Mouse (Mus musculus) limb, embryonic 12.5 days (tissue): ENCODE results near the gene Cd5. TPM values are rescaled to one million over a fixed set of nuclear protein-coding genes. Genes with fewer than 3 reads are reported as not detected.

Experiments used
- ATAC-seq: fragments of 200-750 bp; cut with Nextera tagmentation; 2 replicates; pipeline ENCODE4 v1.8.0; 2017; ENCODE audit warnings: low read depth, moderate TSS enrichment; ENCODE audit not compliant: insufficient number of reproducible peaks, insufficient read depth, low FRiP score, low TSS enrichment
- H3K27ac ChIP-seq: fragments of 300-500 bp; sonication (generic); 2 replicates; pipeline ENCODE4 v1.5.1; 2016; ENCODE audit warnings: mild to moderate bottlenecking, moderate library complexity
- H3K27me3 ChIP-seq: fragments of 300-500 bp; sonication (generic); 2 replicates; pipeline ENCODE4 v1.6.1; 2016; ENCODE audit warnings: mild to moderate bottlenecking, moderate library complexity
- H3K36me3 ChIP-seq: fragments of 300-500 bp; sonication (generic); 2 replicates; pipeline ENCODE4 v1.6.1; 2016; ENCODE audit warnings: mild to moderate bottlenecking, moderate library complexity
- H3K4me1 ChIP-seq: fragments of 300-500 bp; sonication (generic); replicated peaks from 2 replicates; pipeline ENCODE4 v1.6.1; 2016
- H3K4me2 ChIP-seq: fragments of 300-500 bp; sonication (generic); 2 replicates; pipeline ENCODE4 v1.6.1; 2016; ENCODE audit warnings: mild to moderate bottlenecking, moderate library complexity
- H3K4me3 ChIP-seq: fragments of 300-500 bp; sonication (generic); replicated peaks from 2 replicates; pipeline ENCODE4 v1.5.1; 2016; ENCODE audit warnings: mild to moderate bottlenecking
- H3K9ac ChIP-seq: fragments of 300-500 bp; sonication (generic); replicated peaks from 2 replicates; pipeline ENCODE4 v1.6.1; 2016; ENCODE audit warnings: mild to moderate bottlenecking, moderate library complexity
- H3K9me3 ChIP-seq: fragments of 300-500 bp; sonication (generic); 2 replicates; pipeline ENCODE4 v1.6.1; 2016; ENCODE audit warnings: mild to moderate bottlenecking, moderate library complexity
- WGBS: fragments of 180-500 bp; shearing (Covaris S2); methylation state at CpG from one replicate; pipeline ENCODE4 v1.1.7; 2016; 5-methylcytosine and 5-hydroxymethylcytosine counted together
- polyA plus RNA-seq: library from polyadenylated mRNA; unstranded; fragments of >200 nt; fragmentation: Nextera tagmentation; extraction: Ambion mirVana; gene quantifications from 2 replicates; pipeline ENCODE4 v1.2.1, GENCODE M21; 2016

The Cd5 gene
- polyA plus RNA-seq, 1 experiment from 2014 or later: 0.18 TPM

DNA sequence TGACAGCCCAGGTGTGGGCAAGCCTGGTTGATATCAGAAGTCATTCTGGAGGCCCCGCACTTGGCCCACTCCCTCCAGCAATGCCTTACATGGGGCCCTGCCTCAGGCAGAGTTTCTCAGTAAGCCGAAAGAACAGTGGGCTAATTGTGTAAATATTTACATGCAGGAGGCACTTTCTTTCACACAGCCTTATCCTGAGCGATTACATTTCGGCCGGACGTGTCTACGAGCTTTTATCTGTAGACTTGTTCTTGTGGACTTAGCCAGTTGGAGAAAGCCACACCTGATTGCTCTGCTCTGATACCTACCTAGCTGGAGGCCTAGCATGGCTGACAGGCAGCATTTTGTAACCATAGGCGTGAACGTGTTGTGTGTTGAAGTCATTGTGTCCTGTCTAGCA, 39.0 kb downstream of the Cd5 start:
- Histone ChIP-seq H3K4me3 (no peak overlapping the region), H3K27ac (0 out of 2 replicates have a peak overlapping the region, but pooled peaks have one; percentile 4), H3K9ac (0 out of 2 replicates have a peak overlapping the region, but pooled peaks have one; percentile 8), H3K4me1 (peaks cover 52% of the 10 kb centered on the region), H3K9me3 (no peaks in the 10 kb centered on the region), H3K27me3 (no peaks in the 10 kb centered on the region), H3K36me3 (0 out of 2 replicates have a peak, but pooled peaks cover 3% of the 10 kb centered on the region), H3K4me2 (no peak overlapping the region)
- ATAC-seq: 0 out of 2 replicates have a peak, but pooled peaks have one; percentile 40
- 66% methylated on average over 9 of the region's 9 CpGs for WGBS

DNA sequence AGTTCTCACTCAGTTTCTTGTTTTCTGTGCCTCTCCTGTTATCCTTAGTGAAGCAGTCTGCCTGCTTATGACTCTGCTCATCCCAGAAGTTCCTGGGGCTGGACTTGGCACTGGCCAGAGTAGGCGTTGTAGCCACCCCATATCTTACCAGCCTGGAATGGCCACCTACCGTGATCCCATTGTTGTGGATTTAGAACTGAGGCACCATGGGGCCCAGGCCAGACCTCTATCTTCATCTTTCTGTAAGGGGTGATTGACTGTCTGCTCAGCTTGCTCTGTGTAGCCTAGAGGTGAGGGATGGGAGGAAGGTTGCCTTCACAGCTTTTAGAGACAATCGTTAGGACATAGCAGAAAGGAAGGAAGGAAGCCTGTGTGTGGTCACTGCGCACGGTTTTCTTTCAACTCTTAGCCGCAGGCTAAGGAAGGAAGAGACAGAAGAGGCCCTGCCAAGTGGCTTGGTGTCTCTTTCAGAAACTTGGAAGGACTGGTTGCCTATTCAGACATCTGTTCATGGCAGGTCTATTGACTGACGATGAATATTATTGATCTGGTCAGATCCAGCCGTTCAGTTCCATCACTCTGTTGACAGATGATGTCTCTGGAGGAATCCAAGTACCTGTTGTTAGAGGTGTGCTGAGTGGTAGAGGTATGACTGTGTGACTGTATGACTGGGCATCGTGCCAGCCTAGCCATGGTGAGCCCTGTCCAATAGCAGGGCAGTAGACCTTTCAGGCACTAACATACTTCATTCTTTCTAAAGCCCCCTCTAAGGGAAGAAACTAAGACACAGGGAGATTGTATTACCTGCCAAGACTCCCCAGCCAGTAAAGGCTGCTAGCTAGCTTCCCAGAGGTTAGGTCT, 40.4 kb downstream of the Cd5 start:
- H3K9me3 ChIP-seq: no peaks in the 10 kb centered on the region
- WGBS: 82% methylated on average over 9 of the region's 9 CpGs
- H3K4me3 ChIP-seq: no peak overlapping the region
- ATAC-seq: 0 out of 2 replicates have a peak, but pooled peaks have one; percentile 44
- H3K27ac ChIP-seq: 0 out of 2 replicates have a peak overlapping the region, but pooled peaks have one; percentile 17
- H3K4me1 ChIP-seq: peaks cover 52% of the 10 kb centered on the region
- 0 out of 2 replicates have a peak, but pooled peaks cover 2% of the 10 kb centered on the region for H3K36me3 ChIP-seq
- no peak overlapping the region for H3K4me2 ChIP-seq
- no peak overlapping the region for H3K9ac ChIP-seq
- H3K27me3 ChIP-seq: no peaks in the 10 kb centered on the region

DNA sequence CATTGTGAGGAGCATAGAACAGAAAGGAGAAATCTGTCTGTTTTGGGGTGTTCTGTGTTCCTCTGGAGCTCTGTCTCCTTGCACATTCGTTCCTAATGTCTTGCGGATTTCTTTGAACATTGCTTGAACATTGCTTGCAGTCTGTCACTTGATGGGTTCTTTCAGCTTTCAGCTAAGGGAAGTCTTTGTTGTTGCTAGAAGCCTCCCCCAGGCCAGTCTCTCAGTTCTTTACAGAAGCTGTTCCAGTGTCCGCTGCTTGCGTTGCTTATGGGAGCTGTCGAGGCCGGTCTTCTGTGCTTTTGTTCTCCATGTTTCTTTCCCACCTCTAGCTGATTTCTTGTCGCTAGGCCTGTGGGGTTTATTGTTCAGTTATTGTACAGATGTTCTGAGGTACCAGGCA, 43.0 kb downstream of the Cd5 start:
- Histone ChIP-seq H3K27ac (no peak overlapping the region), H3K4me3 (no peak overlapping the region), H3K9me3 (no peaks in the 10 kb centered on the region), H3K27me3 (no peaks in the 10 kb centered on the region), H3K4me1 (peaks cover 51% of the 10 kb centered on the region), H3K9ac (no peak overlapping the region), H3K36me3 (no peaks in the 10 kb centered on the region; the same call in 1 of the 2 replicates), H3K4me2 (no peak overlapping the region)
- no peak for ATAC-seq
- 77% methylated on average over 7 of the region's 7 CpGs for WGBS

GRCm38 (mm10) chr19:10693926-10694682, 44.7 kb downstream of the Cd5 start:
- WGBS: 89% methylated on average over 10 of the region's 10 CpGs
- H3K36me3 ChIP-seq: no peaks in the 10 kb centered on the region; the same call in 1 of the 2 replicates
- no peak overlapping the region for H3K4me2 ChIP-seq
- no peaks in the 10 kb centered on the region for H3K9me3 ChIP-seq
- H3K4me1 ChIP-seq: peaks cover 57% of the 10 kb centered on the region
- no peak overlapping the region for H3K4me3 ChIP-seq
- H3K27ac ChIP-seq: no peak overlapping the region
- no peak overlapping the region for H3K9ac ChIP-seq
- no peak for ATAC-seq
- H3K27me3 ChIP-seq: no peaks in the 10 kb centered on the region

GRCm38 (mm10) chr19:10692361-10692760, 46.4 kb downstream of the Cd5 start:
- Histone ChIP-seq H3K27ac (no peak overlapping the region), H3K4me3 (no peak overlapping the region)

GRCm38 (mm10) chr19:10691660-10692059, 47.1 kb downstream of the Cd5 start:
- H3K36me3 ChIP-seq: no peaks in the 10 kb centered on the region; the same call in 1 of the 2 replicates
- H3K27ac ChIP-seq: no peak overlapping the region
- H3K4me3 ChIP-seq: no peak overlapping the region
- no peaks in the 10 kb centered on the region for H3K9me3 ChIP-seq
- peaks cover 41% of the 10 kb centered on the region for H3K4me1 ChIP-seq
- no peaks in the 10 kb centered on the region for H3K27me3 ChIP-seq
- H3K4me2 ChIP-seq: no peak overlapping the region
- ATAC-seq: no peak
- 76% methylated on average over 3 of the region's 3 CpGs for WGBS
- H3K9ac ChIP-seq: no peak overlapping the region

More at GRCm38 (mm10) chr19:10692361-10692760, 46.4 kb downstream of the Cd5 start:
- Histone ChIP-seq H3K4me2 (no peak overlapping the region), H3K36me3 (no peaks in the 10 kb centered on the region; the same call in 1 of the 2 replicates), H3K9me3 (no peaks in the 10 kb centered on the region), H3K9ac (no peak overlapping the region), H3K27me3 (no peaks in the 10 kb centered on the region), H3K4me1 (peaks cover 47% of the 10 kb centered on the region)
- 91% methylated on average over 4 of the region's 4 CpGs for WGBS
- ATAC-seq: no peak

- peak overlapping the region; percentile 75; the same call in 1 of the 2 replicates for H3K4me2 ChIP-seq
Measured at GRCm38 (mm10) chr19:10691121-10691520, 47.7 kb downstream of the Cd5 start.

GRCm38 (mm10) chr19:10690336-10690735, 48.5 kb downstream of the Cd5 start:
- Histone ChIP-seq H3K36me3 (no peaks in the 10 kb centered on the region; the same call in 1 of the 2 replicates), H3K4me2 (peak overlapping the region; percentile 75), H3K9ac (no peak overlapping the region), H3K9me3 (no peaks in the 10 kb centered on the region), H3K4me1 (peaks cover 30% of the 10 kb centered on the region), H3K4me3 (0 out of 2 replicates have a peak overlapping the region, but pooled peaks have one; percentile 76), H3K27ac (0 out of 2 replicates have a peak overlapping the region, but pooled peaks have one; percentile 95), H3K27me3 (no peaks in the 10 kb centered on the region)
- 81% methylated on average over 3 of the region's 3 CpGs for WGBS
- no peak for ATAC-seq

More at GRCm38 (mm10) chr19:10691121-10691520, 47.7 kb downstream of the Cd5 start:
- H3K9ac ChIP-seq: 0 out of 2 replicates have a peak overlapping the region, but pooled peaks have one; percentile 18
- no peaks in the 10 kb centered on the region; the same call in 1 of the 2 replicates for H3K36me3 ChIP-seq
- H3K27ac ChIP-seq: no peak overlapping the region
- H3K4me1 ChIP-seq: peaks cover 36% of the 10 kb centered on the region
- no peak for ATAC-seq
- H3K4me3 ChIP-seq: no peak overlapping the region
- WGBS: 92% methylated on average over 4 of the region's 4 CpGs
- no peaks in the 10 kb centered on the region for H3K9me3 ChIP-seq
- no peaks in the 10 kb centered on the region for H3K27me3 ChIP-seq

DNA sequence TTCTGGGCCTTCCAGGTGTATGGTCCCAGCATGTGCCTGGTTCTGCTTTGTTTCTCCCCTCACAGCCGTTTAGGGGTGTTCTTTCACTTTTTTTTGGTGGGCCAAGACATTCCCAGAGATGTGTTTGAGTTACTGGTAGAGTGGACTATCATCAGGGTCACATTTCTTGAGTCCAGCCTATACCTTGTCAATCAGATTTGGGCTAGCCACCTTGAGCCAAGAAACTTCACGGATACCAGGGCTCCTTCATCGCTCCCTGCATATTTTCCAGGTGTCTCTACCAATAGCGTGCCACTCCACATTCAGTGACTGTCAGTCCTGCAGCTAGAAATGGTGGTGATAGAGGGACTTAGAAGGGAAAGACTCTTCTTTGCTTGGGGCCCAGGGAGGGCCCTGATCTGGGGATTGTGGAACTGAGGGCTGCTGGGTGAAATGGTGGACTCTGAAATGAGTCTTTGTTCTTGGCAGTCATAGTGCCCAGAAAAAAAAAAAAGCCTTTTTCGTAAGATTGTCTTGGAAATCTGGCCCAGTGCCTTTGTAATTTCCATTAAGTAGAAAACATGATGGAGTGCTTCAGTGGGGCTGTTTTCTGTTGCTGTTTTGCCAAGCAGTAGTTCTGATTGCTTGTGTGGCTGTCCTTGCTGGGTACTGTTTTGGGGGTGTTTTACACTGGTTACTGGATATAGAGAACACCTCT, 49.2 kb downstream of the Cd5 start:
- H3K4me3 ChIP-seq: peak overlapping the region; percentile 76
- H3K9ac ChIP-seq: peak overlapping the region; percentile 78
- peak overlapping the region; percentile 75 for H3K4me2 ChIP-seq
- H3K36me3 ChIP-seq: no peaks in the 10 kb centered on the region; the same call in 1 of the 2 replicates
- ATAC-seq: no peak
- peaks cover 30% of the 10 kb centered on the region for H3K4me1 ChIP-seq
- no peaks in the 10 kb centered on the region for H3K27me3 ChIP-seq
- WGBS: 59% methylated on average over 5 of the region's 5 CpGs
- no peaks in the 10 kb centered on the region for H3K9me3 ChIP-seq
- peak overlapping the region; percentile 95 for H3K27ac ChIP-seq

DNA sequence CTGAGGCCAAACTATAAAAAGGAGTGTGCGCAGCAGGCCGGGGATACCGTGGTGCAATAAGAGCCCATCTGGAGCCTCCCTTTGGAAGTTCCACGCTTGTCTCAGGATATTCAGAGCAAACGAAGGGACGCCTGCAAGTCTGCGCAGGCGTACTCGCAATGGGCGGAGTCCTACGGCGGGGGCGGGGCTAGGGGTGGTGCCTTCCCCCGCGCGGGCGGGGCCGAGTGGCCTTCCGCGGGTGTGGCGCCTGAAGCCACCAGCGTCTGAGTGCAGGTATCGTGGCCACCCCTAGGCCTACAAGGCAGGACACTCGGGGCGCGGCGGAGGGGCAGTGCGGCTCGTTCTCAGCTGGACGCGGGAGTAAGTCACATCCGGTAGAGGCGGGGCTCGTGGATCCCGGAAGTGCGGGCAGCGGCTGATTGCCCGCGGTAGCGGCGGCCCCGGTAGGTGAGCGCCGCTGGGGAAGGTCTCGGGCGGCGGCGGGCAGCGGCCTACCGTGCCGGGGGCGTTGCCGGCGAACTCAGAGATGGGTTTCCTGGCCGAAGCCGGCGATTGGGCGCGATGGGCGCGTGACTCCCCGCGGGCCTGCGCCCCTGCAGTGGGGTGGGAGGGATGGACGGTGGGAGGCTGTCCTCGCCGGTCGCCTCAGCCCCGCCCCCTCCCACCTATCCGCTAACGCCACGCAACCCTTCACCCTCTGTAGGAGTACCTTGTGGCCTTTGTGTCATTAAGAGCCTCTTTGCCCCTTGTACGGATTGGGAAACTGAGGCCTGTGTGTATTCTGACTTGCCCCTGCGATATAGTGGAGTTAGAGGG, 50.1 kb downstream of the Cd5 start, which contains the start of gene Vps37c:
TSS of gene Vps37c (plus strand) at position 199 of the 816 bp plus-strand sequence.
- no peaks in the 10 kb centered on the region; the same call in 1 of the 2 replicates for H3K36me3 ChIP-seq
- H3K4me1 ChIP-seq: peaks cover 30% of the 10 kb centered on the region
- peak; percentile 90 for ATAC-seq
- under 1% methylated on average over 73 of the region's 74 CpGs for WGBS
- H3K27ac ChIP-seq: peak within 1 kb of the TSS; percentile 95
- no peaks in the 10 kb centered on the region for H3K27me3 ChIP-seq
- H3K4me3 ChIP-seq: peak within 1 kb of the TSS; percentile 76
- no peaks in the 10 kb centered on the region for H3K9me3 ChIP-seq
- peak within 1 kb of the TSS; percentile 78 for H3K9ac ChIP-seq
- H3K4me2 ChIP-seq: peak within 1 kb of the TSS; percentile 75
